Mouse (Mus musculus) small intestine, adult 2 months (tissue): ENCODE measurements around the gene Mreg.

Experiments
- CTCF ChIP-seq: fragments of 200-500 bp; IDR thresholded peaks from 2 replicates; pipeline ENCODE4 v1.5.1; 2012; ENCODE audit warnings: low read depth, mild to moderate bottlenecking, control low read depth, inconsistent platforms, low read length, moderate library complexity, mixed read lengths; ENCODE audit not compliant: insufficient replicate concordance, insufficient read length; ENCODE audit errors: extremely low read depth
- POLR2A ChIP-seq: fragments of 200-500 bp; IDR thresholded peaks from 2 replicates; pipeline ENCODE4 v1.6.1; 2012; ENCODE audit warnings: low read depth, mild to moderate bottlenecking, control low read depth, inconsistent platforms, low read length, moderate library complexity

GRCm38 (mm10) chr1:72218626-72219025, 6.5 kb upstream of the Mreg start:
- no peak for TF ChIP-seq POLR2A
- no peak for TF ChIP-seq CTCF
